Mouse (Mus musculus) adipocyte (in vitro differentiated cells): ENCODE results near the gene Mrps18a.

Experiments
- DNase-seq: peaks from one replicate; pipeline ENCODE4 v3.0.0-alpha.2; 2016; ENCODE audit warnings: low spot score

The Mrps18a gene

DNA sequence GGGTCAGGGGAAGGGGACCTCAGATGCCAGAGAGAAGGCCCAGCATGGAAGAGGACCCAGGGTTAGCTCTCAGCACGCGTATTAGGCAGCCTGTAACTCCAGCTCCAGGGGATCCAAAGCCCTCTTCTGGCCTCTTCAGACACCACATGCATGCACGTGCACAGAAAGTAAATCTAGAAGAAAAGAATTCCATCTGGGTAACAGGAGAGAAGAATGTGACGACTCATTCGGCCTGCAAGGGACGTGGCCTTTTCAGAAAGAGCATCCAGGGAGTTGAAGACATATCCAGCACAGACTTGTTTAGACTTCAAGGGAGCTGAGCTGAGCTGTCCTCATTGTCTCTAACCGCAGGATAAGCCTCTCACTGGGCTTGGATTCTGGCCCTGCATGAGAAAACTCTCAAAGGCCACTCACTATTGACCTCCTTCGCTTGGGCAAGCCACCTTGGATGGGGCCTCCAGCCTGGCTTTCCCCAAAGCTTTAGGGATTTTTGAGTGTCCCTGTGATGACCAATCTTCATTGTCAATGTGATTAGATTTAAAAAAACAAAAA, 8.1 kb upstream of the Mrps18a start:
- peak; percentile 74 for DNase-seq

DNA sequence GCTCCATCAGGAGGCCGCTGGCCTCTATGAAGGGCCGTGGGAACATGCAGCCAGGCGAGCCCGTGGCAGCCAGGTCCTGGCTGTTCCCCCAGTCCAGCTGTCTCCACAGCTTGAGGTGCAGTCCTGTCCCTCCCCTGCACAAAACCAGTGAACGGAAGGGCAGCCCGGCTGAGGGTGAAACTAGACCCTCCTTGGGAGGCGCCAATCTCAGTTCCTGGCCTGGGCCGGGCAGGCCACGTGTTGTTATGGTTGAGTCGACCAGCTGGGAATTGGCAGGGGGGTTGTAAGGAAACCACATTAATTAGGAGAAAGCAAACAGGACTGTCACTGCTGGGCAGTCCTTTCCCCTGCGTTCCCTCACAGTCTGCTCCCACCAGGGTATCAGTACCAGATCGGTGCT, 6.3 kb upstream of the Mrps18a start:
- peak; percentile 27 for DNase-seq

DNA sequence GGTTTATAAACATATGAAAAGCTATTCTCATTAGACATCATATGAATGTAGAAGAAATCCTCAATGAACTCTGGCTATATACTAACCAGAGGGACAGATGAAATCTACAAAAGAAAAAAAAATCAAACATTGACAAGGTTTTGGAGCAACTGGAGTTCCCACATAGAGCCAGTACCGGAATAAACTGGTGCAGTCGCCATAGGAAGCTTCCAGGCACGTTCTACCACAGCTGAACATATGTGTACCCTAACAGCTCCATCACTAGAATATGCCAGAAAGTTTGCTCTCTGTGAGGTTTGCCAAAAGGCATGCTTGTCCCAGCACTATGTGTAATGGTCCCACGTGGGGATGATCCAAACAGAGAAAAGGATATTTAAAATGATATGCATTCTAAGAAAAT, 2.5 kb upstream of the Mrps18a start:
- DNase-seq: no peak

DNA sequence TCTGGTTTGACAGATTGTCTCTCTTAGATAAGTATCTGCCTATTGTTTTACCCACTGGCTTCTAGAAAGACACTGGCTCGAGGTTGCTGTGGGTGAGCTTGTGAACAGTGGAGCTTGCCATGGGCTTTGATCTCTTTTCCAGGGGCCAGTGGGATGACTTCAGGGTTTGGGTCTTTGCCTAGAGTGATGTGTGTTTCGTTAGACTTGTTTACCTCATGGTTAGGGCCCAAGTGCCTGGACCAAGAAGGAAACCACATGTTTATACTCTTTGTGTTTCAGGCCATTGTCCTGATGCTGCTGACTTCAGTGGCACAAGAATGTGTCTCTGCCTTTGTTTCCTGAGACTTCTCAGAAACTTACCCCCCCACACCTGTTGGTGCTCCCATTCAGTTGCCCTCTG, 4.7 kb downstream of the Mrps18a start:
- DNase-seq: peak; percentile 57

DNA sequence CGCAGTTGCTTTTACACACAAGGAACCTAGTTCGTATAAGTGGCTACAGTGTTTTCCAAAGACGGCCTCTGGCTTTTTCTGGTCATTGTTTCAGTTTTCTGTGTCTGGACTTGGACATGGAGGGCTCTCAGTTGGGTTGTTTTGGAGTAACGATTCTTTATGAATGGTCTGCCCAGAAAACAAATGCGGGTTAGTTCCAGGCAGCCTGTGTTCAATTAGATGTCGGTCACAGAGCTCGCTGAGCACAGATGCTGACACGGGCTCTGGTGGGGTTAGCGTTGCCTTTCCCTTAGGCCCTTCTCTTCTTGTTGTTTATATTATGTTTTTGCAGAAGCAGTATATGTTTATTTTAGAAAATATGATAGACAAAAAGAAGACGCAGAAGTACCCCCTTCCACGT, 5.4 kb downstream of the Mrps18a start:
- DNase-seq: no peak

DNA sequence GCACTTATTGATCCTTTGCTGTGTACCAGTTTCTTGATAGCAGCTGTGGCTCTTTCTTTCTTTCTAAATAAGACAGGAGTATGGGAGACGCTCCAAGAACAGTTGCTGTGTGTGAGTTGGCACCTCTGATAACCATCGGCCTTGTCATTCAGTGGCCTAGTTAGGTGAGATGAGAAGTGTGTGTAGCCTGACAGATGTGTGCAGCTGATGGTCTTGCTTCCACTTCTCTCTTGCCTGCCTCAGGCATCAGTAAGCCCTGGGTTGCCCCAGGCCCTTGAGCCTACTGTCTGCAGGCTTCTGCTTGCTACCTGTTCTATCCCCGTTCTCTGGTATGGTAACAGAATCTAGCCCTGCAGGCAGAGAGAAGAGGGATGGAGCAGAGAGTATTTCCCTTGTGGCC, 6.1 kb downstream of the Mrps18a start:
- DNase-seq: no peak

DNA sequence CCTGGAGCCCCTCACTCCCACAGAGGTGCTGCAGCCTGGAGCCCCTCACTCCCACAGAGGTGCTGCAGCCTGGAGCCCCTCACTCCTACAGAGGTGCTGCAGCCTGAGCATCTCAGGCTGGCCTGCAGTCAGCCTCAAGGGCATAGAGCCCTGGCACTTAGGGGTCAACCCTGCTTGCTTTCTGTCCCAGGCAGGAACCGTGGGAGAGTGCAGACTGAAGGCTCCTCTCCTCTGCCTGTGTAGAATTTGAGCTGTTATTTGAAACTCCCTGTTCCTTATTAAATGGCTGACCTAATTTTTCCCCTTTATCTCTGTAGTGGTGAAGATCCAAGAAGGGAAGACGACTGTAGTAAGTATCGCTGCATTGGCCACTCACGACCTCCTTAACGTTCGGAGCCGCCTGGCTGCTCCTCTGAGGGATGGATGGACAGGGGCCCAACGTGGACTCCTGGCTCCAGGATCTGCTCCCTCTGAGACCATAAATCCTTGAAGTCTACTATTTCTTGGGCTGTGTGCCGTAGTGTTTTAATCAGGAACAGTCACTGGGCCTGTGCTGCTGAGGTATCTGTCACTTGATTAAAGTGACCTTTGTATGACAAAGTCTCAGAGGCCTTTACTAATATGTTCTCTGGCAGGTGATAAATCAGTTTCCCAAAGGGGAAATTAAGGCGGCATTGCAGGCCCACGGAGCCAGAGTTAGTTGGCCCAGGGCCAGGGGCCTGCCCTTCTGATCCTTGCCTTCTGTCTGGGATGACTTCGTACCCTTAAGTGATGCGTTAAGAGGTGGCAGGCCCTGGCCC, 7.0 kb downstream of the Mrps18a start:
- peak; percentile 28 for DNase-seq

DNA sequence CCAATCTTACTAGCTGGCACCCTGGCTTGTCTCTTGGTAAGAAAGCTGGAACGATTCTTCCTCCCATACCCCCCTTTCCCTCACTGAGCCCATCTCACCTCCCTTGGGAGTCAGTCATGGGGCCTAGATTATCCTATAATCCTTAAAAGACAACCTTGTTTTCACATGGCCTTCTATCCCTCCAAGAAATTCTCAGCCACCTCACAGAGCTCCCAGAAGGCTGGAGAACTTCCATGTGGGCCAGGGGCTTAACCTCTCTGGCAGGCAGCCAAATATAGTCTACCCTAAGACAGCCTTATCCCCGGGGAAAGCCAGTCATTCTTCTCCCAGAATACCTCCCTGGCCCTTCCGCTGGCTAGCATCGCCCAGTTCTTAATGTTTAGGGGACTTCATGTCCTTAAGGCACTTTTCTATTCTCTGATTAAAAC, 7.7 kb downstream of the Mrps18a start:
- DNase-seq: no peak

DNA sequence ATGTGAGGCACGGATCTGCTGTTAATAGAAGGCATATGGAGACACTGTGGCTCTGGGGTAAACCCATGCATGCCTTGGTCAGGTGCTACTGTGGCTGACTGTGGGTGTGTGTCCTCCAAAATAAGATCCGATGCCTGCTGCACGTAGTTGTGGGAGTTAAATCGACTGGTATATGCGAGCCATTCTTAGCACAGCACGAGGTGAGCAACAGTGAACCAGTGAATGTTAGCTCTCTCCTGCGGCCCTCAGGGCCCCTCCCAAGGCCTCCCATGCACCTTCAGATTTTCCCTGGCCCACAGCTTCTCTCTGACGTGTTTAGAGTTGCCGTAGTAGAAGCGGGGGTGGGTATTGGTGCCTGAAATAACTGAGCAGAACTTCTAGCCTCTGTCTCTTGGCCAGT, 8.9 kb downstream of the Mrps18a start:
- no peak for DNase-seq

DNA sequence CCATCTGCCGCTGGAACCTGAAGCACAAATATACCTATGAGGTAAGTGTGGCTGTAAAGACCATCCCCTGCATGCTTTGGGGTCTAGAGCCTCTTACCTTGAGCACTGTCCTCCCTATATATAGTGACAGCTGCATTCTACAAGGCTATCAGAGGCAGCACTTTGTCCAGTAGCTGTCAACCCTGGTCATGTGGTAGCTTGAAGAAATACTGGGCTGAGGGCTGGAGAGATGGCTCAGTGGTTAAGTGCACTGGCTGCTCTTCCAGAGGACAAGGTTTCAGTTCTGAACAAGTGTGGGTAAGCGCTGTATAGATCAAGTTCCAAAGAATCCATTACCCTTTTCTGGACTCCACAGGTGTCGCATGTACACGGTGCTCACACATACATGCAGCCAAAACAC, 12.0 kb downstream of the Mrps18a start:
- no peak for DNase-seq

DNA sequence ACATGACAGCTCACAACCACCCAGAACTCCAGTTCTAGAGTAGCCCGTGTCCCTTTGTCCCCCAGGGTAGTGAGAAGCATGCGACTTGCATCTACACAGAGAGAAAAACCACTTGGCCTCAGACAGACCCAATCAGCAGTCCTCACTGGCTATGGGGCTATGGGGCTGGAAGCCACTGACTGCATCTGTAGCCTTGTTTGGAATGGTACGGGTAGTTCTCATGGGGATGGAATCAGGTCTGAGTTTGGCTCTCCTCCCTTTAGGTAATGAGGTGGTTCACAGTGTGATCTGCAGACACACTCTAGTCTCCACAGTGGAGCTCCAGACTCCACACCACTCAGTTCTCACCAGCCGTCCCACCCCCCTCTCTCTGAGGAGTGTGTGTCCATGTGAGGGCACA, 12.5 kb downstream of the Mrps18a start:
- no peak for DNase-seq

DNA sequence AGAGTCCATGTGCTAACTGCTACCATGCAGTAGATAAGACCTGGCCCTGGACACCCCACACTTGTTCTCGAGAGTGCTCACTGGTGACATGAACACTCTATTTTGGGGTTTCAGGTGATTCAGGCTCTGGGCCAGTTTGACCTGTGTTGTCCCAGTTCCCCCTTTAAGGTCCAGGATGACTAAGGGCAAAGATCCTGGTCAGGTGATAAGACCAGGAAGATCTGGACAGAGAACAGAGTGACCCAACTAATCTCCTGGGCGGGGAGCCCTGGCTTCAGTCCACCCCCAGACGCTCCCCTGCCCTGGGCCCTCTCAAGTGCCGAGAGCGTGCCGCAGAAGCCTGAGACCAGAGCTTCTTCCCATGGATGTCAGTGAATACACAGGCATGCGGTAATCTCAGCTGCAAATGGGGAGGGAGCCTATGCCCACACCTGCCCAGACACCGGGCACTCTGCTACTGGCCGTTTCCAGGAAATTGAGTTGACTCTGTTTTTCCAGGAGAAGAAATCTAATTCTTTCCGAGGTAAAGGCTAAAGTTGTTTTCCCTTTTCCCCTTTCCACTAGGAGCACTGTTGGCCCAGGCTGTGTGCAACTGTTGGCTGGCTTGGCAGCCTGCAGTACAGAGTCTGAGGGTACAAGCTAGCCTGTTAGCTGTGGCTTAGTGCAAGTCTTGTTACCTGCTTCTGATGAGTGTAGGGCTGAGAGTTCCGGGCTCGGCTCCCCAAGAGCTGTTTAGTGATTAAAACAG, 13.3 kb downstream of the Mrps18a start:
- DNase-seq: peak; percentile 80

DNA sequence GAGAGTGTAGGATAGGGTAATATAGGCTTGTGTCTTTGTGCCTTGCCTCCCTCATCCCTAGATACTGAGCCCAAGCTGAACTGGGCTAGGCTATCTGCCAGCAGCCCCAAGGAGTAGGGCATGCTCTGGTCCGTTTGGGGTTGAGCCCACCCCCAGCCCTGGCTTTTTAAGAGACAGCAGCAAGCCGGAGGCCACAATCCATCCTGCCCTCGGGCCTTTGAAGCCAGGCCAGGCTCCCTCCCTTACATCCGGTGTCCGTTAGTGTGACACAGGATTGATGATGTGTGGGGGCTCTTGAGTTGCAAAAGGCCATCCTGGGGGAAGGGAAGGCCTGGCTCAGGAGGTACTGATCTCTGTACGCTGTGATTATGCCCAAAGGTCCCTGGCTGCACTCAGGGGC, 15.8 kb downstream of the Mrps18a start:
- DNase-seq: no peak

DNA sequence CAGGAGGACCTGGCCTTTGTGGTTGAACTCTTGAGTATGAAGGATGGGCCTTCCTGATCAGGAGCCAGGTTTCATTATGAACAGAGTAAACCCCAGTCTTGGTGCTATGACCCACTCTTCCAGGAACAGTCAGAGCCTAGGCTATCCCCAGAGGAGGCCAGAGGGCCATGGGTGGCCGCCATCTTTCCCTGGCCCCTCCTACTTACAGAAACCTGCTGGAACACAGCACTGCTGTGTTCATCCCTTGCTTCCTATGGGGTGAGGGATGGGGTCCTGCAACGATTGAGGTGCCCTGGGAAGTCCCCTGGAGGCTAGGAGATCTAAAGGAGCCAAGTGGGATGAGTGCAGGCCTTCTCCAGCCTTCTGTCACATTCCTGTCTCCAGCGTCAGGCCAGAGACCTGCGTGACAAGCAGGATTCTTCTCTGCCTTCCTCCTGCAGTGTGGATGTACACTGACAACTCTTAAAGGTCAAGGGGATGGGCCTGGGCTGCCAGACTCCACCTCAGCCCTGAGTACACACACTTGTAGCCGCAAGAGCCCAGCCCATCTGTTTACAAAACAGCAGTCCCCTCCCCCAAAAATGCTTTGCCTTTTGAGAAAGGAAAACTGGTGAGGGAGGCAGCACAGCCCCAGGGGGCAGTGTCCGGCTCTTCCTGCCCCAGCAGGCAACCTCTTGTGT, 17.2 kb downstream of the Mrps18a start:
- DNase-seq: peak; percentile 49

DNA sequence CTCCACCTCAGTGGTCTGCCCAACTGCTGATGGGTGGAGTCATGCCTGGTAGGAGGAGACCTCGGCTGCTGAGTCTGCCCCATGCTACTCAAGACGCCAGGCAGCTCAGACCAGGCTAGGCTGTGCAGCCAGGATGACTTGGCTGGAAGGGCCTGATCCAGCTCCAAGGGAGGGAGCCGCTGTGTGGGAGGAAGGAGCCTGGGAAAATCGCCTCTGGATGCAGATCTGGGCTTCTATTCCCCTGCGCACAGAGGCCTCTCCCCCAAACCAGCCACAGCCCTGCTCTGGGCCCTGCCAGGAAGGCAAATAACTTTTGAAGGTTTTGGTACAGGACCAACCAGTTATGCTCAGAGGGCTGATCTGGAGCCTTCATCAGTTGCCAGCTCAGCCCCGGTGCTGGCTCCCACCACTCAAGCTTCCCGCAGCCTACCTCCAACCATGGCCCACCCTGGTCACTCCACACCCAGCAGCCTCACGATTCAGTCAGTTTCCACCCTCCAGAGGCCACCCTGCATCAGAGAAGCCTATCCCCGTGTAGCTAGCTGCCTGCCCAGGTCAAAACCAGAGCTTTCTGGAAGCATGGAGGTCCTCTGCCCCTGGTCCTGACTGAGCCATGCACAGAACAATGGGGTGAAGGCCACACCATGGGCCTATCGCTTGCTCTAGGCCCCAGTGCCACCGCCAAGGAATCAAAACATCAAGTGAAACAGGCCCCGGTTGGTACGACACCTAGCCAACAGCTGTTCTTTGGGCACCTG, 19.1 kb downstream of the Mrps18a start:
- DNase-seq: peak; percentile 93

DNA sequence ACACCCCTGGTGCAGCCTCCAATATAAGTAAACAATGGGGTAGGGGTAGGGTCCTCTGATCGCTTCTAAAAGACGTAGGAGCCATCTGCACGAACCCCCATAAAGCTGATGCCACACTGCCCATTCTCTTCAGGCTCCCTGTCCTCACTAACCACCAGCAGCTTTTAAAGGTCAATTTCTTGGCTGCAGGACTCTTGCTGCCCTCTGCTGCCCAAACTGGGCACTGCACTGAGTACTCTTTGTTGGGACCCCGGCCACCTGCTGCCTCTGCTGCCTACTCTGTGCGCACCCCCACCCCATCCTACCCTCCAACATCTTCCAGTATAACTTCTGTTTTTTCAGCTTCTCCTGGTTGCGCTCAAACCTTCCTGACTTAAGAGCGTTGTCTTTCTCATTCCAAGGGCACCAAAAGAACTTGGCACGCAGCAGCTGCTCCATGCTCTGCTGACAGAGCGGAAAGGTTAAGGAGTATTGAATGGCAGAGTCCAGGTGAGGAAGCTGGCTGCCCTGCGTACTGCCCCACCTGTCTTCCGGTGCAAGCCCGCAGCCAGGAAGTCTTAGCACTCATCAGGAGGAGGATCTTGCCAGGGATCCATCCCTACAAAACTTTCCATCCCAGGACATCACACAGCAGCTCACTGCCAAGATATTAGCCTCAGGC, 21.4 kb downstream of the Mrps18a start:
- DNase-seq: peak; percentile 83

DNA sequence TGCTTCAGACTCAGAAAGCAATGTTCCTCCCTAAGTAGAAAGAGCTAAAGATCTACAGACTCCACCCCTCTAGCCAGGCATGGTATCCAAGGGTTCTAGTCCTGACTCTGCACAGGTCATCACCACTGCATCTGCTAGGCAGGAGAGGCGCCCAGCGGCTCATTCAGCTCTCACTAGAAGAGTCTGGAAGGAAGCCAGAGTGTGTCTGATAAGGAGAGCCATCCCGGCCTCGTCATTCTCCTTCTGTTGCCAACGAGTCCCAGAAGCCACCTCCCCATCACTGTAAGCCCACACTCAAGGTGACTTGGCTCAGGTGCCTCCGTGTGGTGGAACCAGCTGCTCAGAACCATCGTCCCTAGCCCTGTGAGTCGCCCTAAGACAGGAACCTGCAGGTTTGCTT, 22.1 kb downstream of the Mrps18a start:
- DNase-seq: no peak

DNA sequence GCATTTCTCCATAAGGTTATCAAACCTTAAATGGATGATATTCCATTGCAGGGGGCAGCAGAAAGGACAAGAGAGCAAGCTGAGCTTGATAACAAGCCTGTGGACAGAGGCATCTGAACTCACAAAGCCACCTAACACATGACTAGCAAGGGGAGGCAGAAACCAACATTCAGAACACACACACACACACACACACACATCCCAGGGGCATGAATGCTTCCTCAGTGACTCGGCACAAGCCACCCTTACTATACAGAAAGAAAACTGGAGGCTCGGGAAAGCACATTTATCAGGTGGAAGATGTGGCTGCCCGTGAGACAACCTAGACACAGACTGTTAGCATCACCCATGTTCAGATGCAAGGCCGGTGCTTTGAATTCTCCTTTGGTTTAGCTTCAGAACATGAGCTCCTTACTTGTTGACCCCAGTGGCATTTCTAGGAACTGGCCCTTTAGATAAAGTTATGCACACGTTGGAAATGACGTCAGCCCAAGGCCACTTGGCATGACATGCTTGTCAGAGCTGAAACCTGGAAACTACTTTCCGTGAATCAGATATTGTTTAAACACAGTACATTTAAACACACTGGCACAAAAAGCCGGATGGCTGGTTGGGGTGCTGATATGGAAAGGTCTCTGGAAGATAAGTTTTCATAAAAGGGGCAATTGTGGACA, 27.9 kb downstream of the Mrps18a start:
- no peak for DNase-seq

DNA sequence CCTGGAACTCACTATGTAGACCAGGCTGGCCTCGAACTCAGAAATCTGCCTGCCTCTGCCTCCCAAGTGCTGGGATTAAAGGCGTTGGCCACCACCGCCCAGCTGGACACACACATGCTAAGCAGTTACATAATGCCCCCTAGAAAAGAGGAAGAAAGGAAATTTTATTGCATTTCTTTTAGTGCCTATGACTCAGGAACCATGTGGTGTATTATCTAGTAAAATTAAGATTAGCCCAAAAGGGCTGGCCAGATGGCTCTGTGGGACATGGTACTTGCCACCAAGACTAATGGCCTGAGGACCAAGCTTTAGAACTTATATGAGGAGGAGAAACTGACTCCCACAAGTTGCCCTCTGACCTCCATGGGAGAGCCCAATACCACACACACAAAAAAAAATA, 29.1 kb downstream of the Mrps18a start:
- DNase-seq: no peak

DNA sequence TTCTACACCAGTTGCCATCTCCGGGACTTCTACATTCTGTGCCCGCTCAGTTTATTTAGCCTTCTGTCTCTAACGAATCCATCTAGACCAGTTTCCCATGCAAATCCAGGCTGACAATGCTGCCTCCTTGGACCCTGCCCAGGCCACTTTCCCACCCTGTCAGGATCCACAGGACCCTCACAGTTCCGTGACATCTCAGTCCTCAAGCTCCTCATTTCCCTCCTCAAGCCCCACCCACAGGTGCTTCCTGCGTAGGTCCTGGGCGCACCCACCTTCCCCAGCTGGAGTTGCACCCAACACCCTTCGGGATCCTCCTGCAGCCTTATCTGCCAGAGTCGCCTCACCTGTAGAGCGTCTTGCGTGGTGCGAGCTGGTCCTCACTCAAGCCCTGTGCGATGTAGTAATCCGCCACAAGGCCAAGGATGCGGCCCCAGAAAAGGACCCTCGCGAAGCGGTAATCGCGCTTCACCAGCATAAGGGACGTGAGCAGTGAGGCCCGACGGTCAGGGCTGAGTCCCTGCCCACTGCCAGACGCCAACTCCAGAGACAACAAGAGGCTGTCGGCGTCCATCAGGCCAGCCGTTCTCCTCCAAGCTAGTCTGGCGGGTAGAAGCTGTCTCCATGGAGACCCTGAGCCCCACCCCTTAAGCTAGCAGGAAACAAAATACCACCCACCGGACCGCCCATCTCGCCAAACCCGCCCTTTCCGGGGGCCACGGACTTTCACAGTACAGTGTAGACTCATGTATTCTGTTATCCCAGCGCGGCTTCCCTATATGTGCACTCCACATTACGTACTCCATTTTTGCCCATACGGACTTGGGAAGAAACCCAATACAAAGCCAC, 33.0 kb downstream of the Mrps18a start, which contains the start of gene Rsph9:
TSS of gene Rsph9 (minus strand) at position 639 of the 846 bp plus-strand sequence.
- no peak for DNase-seq
